Mouse (Mus musculus): Measurements from ENCODE around the gene Rap1a. TPM values are rescaled to one million over a fixed set of nuclear protein-coding genes. Genes with fewer than 3 reads are reported as not detected.

The Rap1a gene
- total and polyA plus RNA-seq, 2 experiments from 2014 or later, result 17.8 to 91.0 TPM

GRCm38 (mm10) chr3:105720514-105720913, 80.6 kb downstream of the Rap1a start:
- Histone ChIP-seq H3K27ac (ENCODE audit: low read depth) (no peak overlapping the region), H3K4me2 (ENCODE audit: low read depth, low read length) (no peak overlapping the region), H3K9ac (replicated peaks; ENCODE audit: low read depth, low read length) (no peak overlapping the region), H3K36me3 (replicated peaks; ENCODE audit: control insufficient read depth, insufficient read depth, low read length) (peaks cover 12% of the 10 kb centered on the region), H3K4me1 (ENCODE audit: control insufficient read depth, insufficient read depth) (peaks cover 11% of the 10 kb centered on the region; the same call in 1 of the 2 replicates), H3K9me3 (replicated peaks; ENCODE audit: control insufficient read depth, low read length) (no peaks in the 10 kb centered on the region), H3K27me3 (ENCODE audit: control insufficient read depth, insufficient read depth, low read length) (no peaks in the 10 kb centered on the region), H3K4me3 (ENCODE audit: low read depth, low read length) (no peak overlapping the region)
- ATAC-seq (ENCODE audit: insufficient read depth, low read depth) (no peak), DNase-seq (ENCODE audit: low spot score) (no peak)
- WGBS, result 70% methylated on average over 4 of the region's 4 CpGs
- TF ChIP-seq EP300 (IDR thresholded peaks at IDR 0.05; ENCODE audit: low read depth) (no peak), CTCF (IDR thresholded peaks at IDR 0.05; ENCODE audit: low read depth) (no peak)

- Histone ChIP-seq H3K36me3 (replicated peaks; ENCODE audit: control insufficient read depth, insufficient read depth, low read length) (peaks cover 12% of the 10 kb centered on the region), H3K9ac (replicated peaks; ENCODE audit: low read depth, low read length) (no peak overlapping the region), H3K9me3 (replicated peaks; ENCODE audit: control insufficient read depth, low read length) (no peaks in the 10 kb centered on the region), H3K4me3 (ENCODE audit: low read depth, low read length) (no peak overlapping the region), H3K27me3 (ENCODE audit: control insufficient read depth, insufficient read depth, low read length) (no peaks in the 10 kb centered on the region), H3K4me2 (ENCODE audit: low read depth, low read length) (no peak overlapping the region), H3K4me1 (ENCODE audit: control insufficient read depth, insufficient read depth) (peaks cover 11% of the 10 kb centered on the region; the same call in 1 of the 2 replicates), H3K27ac (ENCODE audit: low read depth) (no peak overlapping the region)
- WGBS, result 72% methylated on average over 4 of the region's 4 CpGs
- no peak for DNase-seq (ENCODE audit: low spot score)
- no peak for ATAC-seq (ENCODE audit: insufficient read depth, low read depth)
- TF ChIP-seq CTCF (IDR thresholded peaks at IDR 0.05; ENCODE audit: low read depth) (no peak), EP300 (IDR thresholded peaks at IDR 0.05; ENCODE audit: low read depth) (no peak)
These were observed 81.2 kb downstream of the Rap1a start for GRCm38 (mm10) chr3:105719979-105720378.

DNA sequence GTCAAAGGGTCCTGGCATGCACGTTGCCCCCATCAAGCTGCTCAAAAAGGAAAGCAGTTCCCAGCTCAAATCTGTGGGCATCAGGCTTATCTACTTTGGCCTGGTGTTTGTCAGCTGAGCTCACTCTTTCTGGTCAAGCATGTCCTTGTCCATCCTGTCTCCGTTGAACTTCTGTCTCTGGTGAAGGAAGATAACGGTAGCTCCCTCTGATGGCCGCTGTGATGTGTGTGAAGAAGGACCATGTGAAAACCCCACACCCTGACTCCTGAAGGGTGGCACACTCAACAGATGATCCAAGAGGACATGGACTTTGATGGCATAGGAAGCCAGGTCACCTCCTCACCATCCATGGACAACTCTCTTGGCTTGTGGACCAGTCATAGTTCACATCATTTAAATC, 82.4 kb downstream of the Rap1a start:
- TF ChIP-seq CTCF (IDR thresholded peaks at IDR 0.05; ENCODE audit: low read depth) (no peak), EP300 (IDR thresholded peaks at IDR 0.05; ENCODE audit: low read depth) (no peak)
- H3K36me3 ChIP-seq (replicated peaks; ENCODE audit: control insufficient read depth, insufficient read depth, low read length), result peaks cover 12% of the 10 kb centered on the region
- H3K4me2 ChIP-seq (ENCODE audit: low read depth, low read length), result no peak overlapping the region
- ATAC-seq (ENCODE audit: insufficient read depth, low read depth) (no peak), DNase-seq (ENCODE audit: low spot score) (no peak)
- no peaks in the 10 kb centered on the region for H3K9me3 ChIP-seq (replicated peaks; ENCODE audit: control insufficient read depth, low read length)
- H3K4me3 ChIP-seq (ENCODE audit: low read depth, low read length), result no peak overlapping the region
- WGBS, result 26% methylated on average over 4 of the region's 4 CpGs
- peaks cover 19% of the 10 kb centered on the region for H3K4me1 ChIP-seq (ENCODE audit: control insufficient read depth, insufficient read depth)
- H3K27ac ChIP-seq (ENCODE audit: low read depth), result no peak overlapping the region
- H3K27me3 ChIP-seq (ENCODE audit: control insufficient read depth, insufficient read depth, low read length), result no peaks in the 10 kb centered on the region
- H3K9ac ChIP-seq (replicated peaks; ENCODE audit: low read depth, low read length), result no peak overlapping the region

DNA sequence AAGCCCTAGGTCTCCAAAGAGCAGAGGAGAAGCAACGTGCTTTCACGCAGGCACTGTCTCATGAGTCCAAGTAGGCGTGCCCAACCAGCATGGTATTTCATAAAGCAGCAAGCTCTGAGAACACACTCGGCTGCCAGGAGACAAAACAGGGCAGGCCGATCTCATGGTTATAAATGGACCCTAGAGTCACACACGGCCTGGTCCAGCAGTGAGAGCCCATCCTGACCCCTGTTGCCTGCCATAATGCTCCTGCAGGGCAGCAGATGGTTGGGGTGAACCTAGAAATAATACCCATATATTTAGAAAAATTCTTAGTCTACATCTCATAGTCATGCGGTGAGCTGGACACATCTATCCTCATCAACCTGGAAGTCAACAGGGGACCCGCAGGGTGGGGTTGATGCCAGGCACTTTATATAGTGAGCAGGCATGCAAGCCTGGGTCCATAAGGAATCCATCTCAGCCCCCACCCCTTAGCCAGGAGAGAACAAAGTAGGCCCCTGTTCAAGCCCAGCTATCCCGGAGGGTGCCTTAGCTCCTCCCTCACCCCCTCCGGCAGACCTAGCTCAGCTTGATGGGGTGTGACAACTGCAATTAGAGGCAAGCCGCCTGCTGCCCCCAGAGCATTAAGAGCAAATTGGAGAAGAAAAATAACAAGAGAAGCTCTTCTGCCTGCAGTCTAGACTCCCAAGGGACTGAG, 83.1 kb downstream of the Rap1a start:
- H3K36me3 ChIP-seq (replicated peaks; ENCODE audit: control insufficient read depth, insufficient read depth, low read length), result peaks cover 12% of the 10 kb centered on the region
- no peak overlapping the region; the same call in 1 of the 2 replicates for H3K27ac ChIP-seq (ENCODE audit: low read depth)
- H3K9me3 ChIP-seq (replicated peaks; ENCODE audit: control insufficient read depth, low read length), result no peaks in the 10 kb centered on the region
- no peaks in the 10 kb centered on the region for H3K27me3 ChIP-seq (ENCODE audit: control insufficient read depth, insufficient read depth, low read length)
- WGBS, result 43% methylated on average over 11 of the region's 11 CpGs
- H3K9ac ChIP-seq (replicated peaks; ENCODE audit: low read depth, low read length), result no peak overlapping the region
- peaks cover 22% of the 10 kb centered on the region for H3K4me1 ChIP-seq (ENCODE audit: control insufficient read depth, insufficient read depth)
- no peak overlapping the region for H3K4me3 ChIP-seq (ENCODE audit: low read depth, low read length)
- no peak for DNase-seq (ENCODE audit: low spot score)
- peak; percentile 68 for ATAC-seq (ENCODE audit: insufficient read depth, low read depth)
- TF ChIP-seq CTCF (IDR thresholded peaks at IDR 0.05; ENCODE audit: low read depth), result no peak
- no peak for TF ChIP-seq EP300 (IDR thresholded peaks at IDR 0.05; ENCODE audit: low read depth)
- H3K4me2 ChIP-seq (ENCODE audit: low read depth, low read length), result no peak overlapping the region

DNA sequence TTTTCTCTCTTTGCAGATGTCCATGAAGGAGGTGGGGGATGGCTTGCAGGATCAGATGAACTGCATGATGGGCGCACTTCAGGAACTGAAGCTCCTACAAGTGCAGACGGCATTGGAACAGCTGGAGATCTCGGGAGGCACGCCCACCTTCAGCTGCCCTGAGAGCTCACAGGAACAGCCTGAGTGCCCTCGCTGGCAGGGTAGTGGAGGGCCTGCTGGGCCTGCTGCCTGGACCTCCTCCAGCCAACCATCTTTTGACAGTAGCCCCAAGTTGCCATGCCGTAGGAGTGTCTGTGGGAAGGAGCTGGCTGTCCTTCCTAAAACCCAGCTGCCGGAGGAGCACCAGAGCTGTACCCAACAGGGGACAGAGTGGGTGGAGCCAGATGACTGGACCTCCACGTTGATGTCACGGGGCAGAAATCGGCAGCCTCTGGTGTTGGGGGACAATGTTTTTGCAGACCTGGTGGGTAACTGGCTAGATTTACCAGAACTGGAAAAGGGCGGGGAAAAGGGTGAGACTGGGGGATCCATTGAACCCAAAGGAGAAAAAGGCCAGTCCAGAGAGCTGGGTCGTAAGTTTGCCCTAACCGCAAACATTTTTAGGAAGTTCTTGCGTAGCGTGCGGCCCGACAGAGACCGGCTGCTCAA, 84.7 kb downstream of the Rap1a start:
- Histone ChIP-seq H3K9ac (replicated peaks; ENCODE audit: low read depth, low read length) (no peak overlapping the region), H3K4me3 (ENCODE audit: low read depth, low read length) (no peak overlapping the region), H3K4me2 (ENCODE audit: low read depth, low read length) (no peak overlapping the region), H3K9me3 (replicated peaks; ENCODE audit: control insufficient read depth, low read length) (no peaks in the 10 kb centered on the region), H3K27ac (ENCODE audit: low read depth) (no peak overlapping the region), H3K4me1 (ENCODE audit: control insufficient read depth, insufficient read depth) (peaks cover 22% of the 10 kb centered on the region), H3K36me3 (replicated peaks; ENCODE audit: control insufficient read depth, insufficient read depth, low read length) (peaks cover 12% of the 10 kb centered on the region), H3K27me3 (ENCODE audit: control insufficient read depth, insufficient read depth, low read length) (no peaks in the 10 kb centered on the region)
- DNase-seq (ENCODE audit: low spot score), result no peak
- 77% methylated on average over 18 of the region's 18 CpGs for WGBS
- TF ChIP-seq EP300 (IDR thresholded peaks at IDR 0.05; ENCODE audit: low read depth), result no peak
- no peak for TF ChIP-seq CTCF (IDR thresholded peaks at IDR 0.05; ENCODE audit: low read depth)
- no peak for ATAC-seq (ENCODE audit: insufficient read depth, low read depth)

All from heart, postnatal 0 days (tissue).